Mouse (Mus musculus): ENCODE measurements at regions not wholly inside any gene's neighbourhood (a gene's known extent, or its start where the extent isn't known, plus 50 kb on each side); places are given as distances from the start of the nearest gene placed in this dataset.
A peak's percentile ranks its signal among the peaks of the same experiment; 100 is the strongest.

DNA sequence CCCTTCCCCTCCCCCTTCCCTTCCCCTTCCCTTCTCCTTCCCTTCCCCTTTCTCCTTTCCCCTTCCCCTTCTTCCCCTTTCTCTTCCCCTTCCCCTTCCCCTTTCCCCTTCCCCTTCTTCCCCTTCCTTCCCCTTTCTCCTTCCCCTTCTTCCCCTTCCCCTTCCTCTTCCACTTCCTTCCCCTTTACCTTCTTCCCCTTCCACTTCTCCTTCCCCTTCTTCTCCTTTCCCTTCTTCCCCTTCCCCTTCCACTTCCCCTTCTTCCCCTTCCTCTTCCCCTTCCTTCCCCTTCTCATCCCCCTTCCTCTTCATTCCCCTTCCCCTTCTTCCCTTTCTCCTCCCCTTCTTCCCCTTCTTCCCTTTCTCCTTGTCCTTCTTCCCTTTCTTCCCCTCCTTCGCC lies 77.0 kb upstream of the Fst start:
- H3K27ac ChIP-seq = no peak overlapping the region
- intact Hi-C loops (cut with DNase I) = no loop called here
- no peaks in the 10 kb centered on the region for H3K79me2 ChIP-seq (replicated peaks; ENCODE audit: control insufficient read depth, insufficient read depth, low read length)
- H3K4me3 ChIP-seq = no peak overlapping the region
- no peaks in the 10 kb centered on the region for H3K27me3 ChIP-seq (ENCODE audit: control insufficient read depth, insufficient read depth, low read length)
- TF ChIP-seq POLR2A (IDR thresholded peaks at IDR 0.05; ENCODE audit: insufficient read depth, low read depth, low read length) (no peak), EP300 (IDR thresholded peaks at IDR 0.05; ENCODE audit: insufficient read depth, low read depth, low read length) (no peak), CTCF (IDR thresholded peaks at IDR 0.05) (no peak)
- H3K36me3 ChIP-seq (ENCODE audit: control insufficient read depth, insufficient read depth, low read length) = no peaks in the 10 kb centered on the region
- H3K9ac ChIP-seq (ENCODE audit: low read depth, low read length) = no peak overlapping the region
- DNase-seq = no peak
- WGBS = 83% methylated on average over 1 of the region's 1 CpGs
- no peaks in the 10 kb centered on the region for H3K4me1 ChIP-seq (ENCODE audit: control insufficient read depth, insufficient read depth, low read length)

GRCm38 (mm10) chr13:114571731-114572130 lies 113.0 kb upstream of the Fst start:
- 69% methylated on average over 3 of the region's 3 CpGs for WGBS
- intact Hi-C loops (cut with DNase I) = no loop called here

DNA sequence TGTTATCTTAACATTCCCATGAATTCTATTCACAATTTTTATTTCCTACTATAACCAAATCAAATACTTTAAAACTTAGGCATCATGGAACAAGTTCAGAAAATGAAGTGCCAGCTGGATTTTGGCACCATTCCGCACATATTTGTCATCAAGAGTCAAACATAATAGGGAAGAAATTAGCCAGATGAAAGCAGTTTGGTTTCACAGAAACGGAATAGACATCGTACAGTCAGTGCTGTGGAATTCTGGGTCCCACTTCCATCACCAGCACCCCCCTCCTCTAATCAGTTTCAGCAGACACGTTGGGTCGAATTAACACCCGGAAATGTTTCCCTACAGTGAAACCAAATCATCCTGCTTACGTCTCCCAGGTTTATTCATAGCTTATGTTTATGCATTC lies 125.8 kb upstream of the Fst start:
- no peak overlapping the region for H3K4me3 ChIP-seq
- WGBS = 29% methylated on average over 7 of the region's 7 CpGs
- intact Hi-C loops (cut with DNase I) = no loop called here
- no peaks in the 10 kb centered on the region for H3K36me3 ChIP-seq (ENCODE audit: control insufficient read depth, insufficient read depth, low read length)
- no peaks in the 10 kb centered on the region for H3K79me2 ChIP-seq (replicated peaks; ENCODE audit: control insufficient read depth, insufficient read depth, low read length)
- no peak overlapping the region for H3K9ac ChIP-seq (ENCODE audit: low read depth, low read length)
- TF ChIP-seq POLR2A (IDR thresholded peaks at IDR 0.05; ENCODE audit: insufficient read depth, low read depth, low read length) (no peak), CTCF (IDR thresholded peaks at IDR 0.05) (no peak), EP300 (IDR thresholded peaks at IDR 0.05; ENCODE audit: insufficient read depth, low read depth, low read length) (no peak)
- no peaks in the 10 kb centered on the region for H3K27me3 ChIP-seq (ENCODE audit: control insufficient read depth, insufficient read depth, low read length)
- no peaks in the 10 kb centered on the region for H3K4me1 ChIP-seq (ENCODE audit: control insufficient read depth, insufficient read depth, low read length)
- peak in 1 of 2 experiments; percentile 6 for DNase-seq
- H3K27ac ChIP-seq = no peak overlapping the region

More at GRCm38 (mm10) chr13:114571731-114572130, 113.0 kb upstream of the Fst start:
- no peak for DNase-seq
- no peak overlapping the region for H3K27ac ChIP-seq
- H3K79me2 ChIP-seq (replicated peaks; ENCODE audit: control insufficient read depth, insufficient read depth, low read length) = no peaks in the 10 kb centered on the region
- TF ChIP-seq POLR2A (IDR thresholded peaks at IDR 0.05; ENCODE audit: insufficient read depth, low read depth, low read length) (no peak), EP300 (IDR thresholded peaks at IDR 0.05; ENCODE audit: insufficient read depth, low read depth, low read length) (no peak), CTCF (IDR thresholded peaks at IDR 0.05) (no peak)
- no peak overlapping the region for H3K9ac ChIP-seq (ENCODE audit: low read depth, low read length)
- H3K4me1 ChIP-seq (ENCODE audit: control insufficient read depth, insufficient read depth, low read length) = no peaks in the 10 kb centered on the region
- H3K4me3 ChIP-seq = no peak overlapping the region
- H3K27me3 ChIP-seq (ENCODE audit: control insufficient read depth, insufficient read depth, low read length) = no peaks in the 10 kb centered on the region
- no peaks in the 10 kb centered on the region for H3K36me3 ChIP-seq (ENCODE audit: control insufficient read depth, insufficient read depth, low read length)

- H3K4me3 ChIP-seq = no peak overlapping the region
- WGBS = 58% methylated on average over 2 of the region's 2 CpGs
- H3K36me3 ChIP-seq (ENCODE audit: control insufficient read depth, insufficient read depth, low read length) = no peaks in the 10 kb centered on the region
- H3K4me1 ChIP-seq (ENCODE audit: control insufficient read depth, insufficient read depth, low read length) = no peaks in the 10 kb centered on the region
- TF ChIP-seq POLR2A (IDR thresholded peaks at IDR 0.05; ENCODE audit: insufficient read depth, low read depth, low read length) (no peak), EP300 (IDR thresholded peaks at IDR 0.05; ENCODE audit: insufficient read depth, low read depth, low read length) (no peak), CTCF (IDR thresholded peaks at IDR 0.05) (no peak)
- H3K27me3 ChIP-seq (ENCODE audit: control insufficient read depth, insufficient read depth, low read length) = no peaks in the 10 kb centered on the region
- no peak overlapping the region for H3K9ac ChIP-seq (ENCODE audit: low read depth, low read length)
- intact Hi-C loops (cut with DNase I) = no loop called here
- no peak overlapping the region for H3K27ac ChIP-seq
- H3K79me2 ChIP-seq (replicated peaks; ENCODE audit: control insufficient read depth, insufficient read depth, low read length) = no peaks in the 10 kb centered on the region
- DNase-seq = no peak
Measured at GRCm38 (mm10) chr13:114587621-114588020, 128.9 kb upstream of the Fst start.

GRCm38 (mm10) chr13:114603341-114603740 lies 144.6 kb upstream of the Fst start:
- H3K27ac ChIP-seq = no peak overlapping the region
- no peaks in the 10 kb centered on the region for H3K36me3 ChIP-seq (ENCODE audit: control insufficient read depth, insufficient read depth, low read length)
- H3K9ac ChIP-seq (ENCODE audit: low read depth, low read length) = no peak overlapping the region
- no peaks in the 10 kb centered on the region for H3K79me2 ChIP-seq (replicated peaks; ENCODE audit: control insufficient read depth, insufficient read depth, low read length)
- intact Hi-C loops (cut with DNase I) = no loop called here
- no peak for DNase-seq
- TF ChIP-seq CTCF (IDR thresholded peaks at IDR 0.05) = no peak
- TF ChIP-seq POLR2A (IDR thresholded peaks at IDR 0.05; ENCODE audit: insufficient read depth, low read depth, low read length) = no peak
- no peak for TF ChIP-seq EP300 (IDR thresholded peaks at IDR 0.05; ENCODE audit: insufficient read depth, low read depth, low read length)
- WGBS = 82% methylated on average over 13 of the region's 13 CpGs
- H3K4me3 ChIP-seq = no peak overlapping the region
- no peaks in the 10 kb centered on the region for H3K27me3 ChIP-seq (ENCODE audit: control insufficient read depth, insufficient read depth, low read length)
- H3K4me1 ChIP-seq (ENCODE audit: control insufficient read depth, insufficient read depth, low read length) = no peaks in the 10 kb centered on the region

GRCm38 (mm10) chr13:114604037-114604694 lies 145.4 kb upstream of the Fst start:
- Histone ChIP-seq H3K4me3 (no peak overlapping the region), H3K9ac (ENCODE audit: low read depth, low read length) (no peak overlapping the region), H3K27ac (no peak overlapping the region), H3K36me3 (ENCODE audit: control insufficient read depth, insufficient read depth, low read length) (no peaks in the 10 kb centered on the region), H3K4me1 (ENCODE audit: control insufficient read depth, insufficient read depth, low read length) (no peaks in the 10 kb centered on the region), H3K27me3 (ENCODE audit: control insufficient read depth, insufficient read depth, low read length) (no peaks in the 10 kb centered on the region), H3K79me2 (replicated peaks; ENCODE audit: control insufficient read depth, insufficient read depth, low read length) (no peaks in the 10 kb centered on the region)
- intact Hi-C loops (cut with DNase I) = no loop called here
- TF ChIP-seq EP300 (IDR thresholded peaks at IDR 0.05; ENCODE audit: insufficient read depth, low read depth, low read length) = no peak
- TF ChIP-seq POLR2A (IDR thresholded peaks at IDR 0.05; ENCODE audit: insufficient read depth, low read depth, low read length) = no peak
- TF ChIP-seq CTCF (IDR thresholded peaks at IDR 0.05) = no peak
- 83% methylated on average over 11 of the region's 11 CpGs for WGBS
- DNase-seq = no peak

Data from heart, adult 2 months (tissue).